Mouse (Mus musculus) liver, embryonic 13.5 days (tissue): ENCODE results near the gene Drd5. TPM values are rescaled to one million over a fixed set of nuclear protein-coding genes. Genes with fewer than 3 reads are reported as not detected.

Source experiments
- ATAC-seq: fragments of 200-750 bp; cut with Nextera tagmentation; 2 replicates; pipeline ENCODE4 v1.8.0; 2017; ENCODE audit warnings: low read depth, mild to moderate bottlenecking, moderate number of reproducible peaks, moderate library complexity
- DNase-seq: peaks from one replicate; pipeline ENCODE4 v3.0.0; 2022
- H3K27ac ChIP-seq: fragments of 300-500 bp; sonication (generic); 2 replicates; pipeline ENCODE4 v1.5.1; 2015; ENCODE audit warnings: moderate library complexity, mild to moderate bottlenecking, inconsistent platforms
- H3K27me3 ChIP-seq: fragments of 300-500 bp; sonication (generic); 2 replicates; pipeline ENCODE4 v1.6.1; 2015; ENCODE audit warnings: mild to moderate bottlenecking, inconsistent platforms
- H3K36me3 ChIP-seq: fragments of 300-500 bp; sonication (generic); 2 replicates; pipeline ENCODE4 v1.6.1; 2015; ENCODE audit warnings: mild to moderate bottlenecking, inconsistent platforms
- H3K4me1 ChIP-seq: fragments of 300-500 bp; sonication (generic); replicated peaks from 2 replicates; pipeline ENCODE4 v1.6.1; 2015; ENCODE audit warnings: inconsistent platforms
- H3K4me2 ChIP-seq: fragments of 300-500 bp; sonication (generic); 2 replicates; pipeline ENCODE4 v1.6.1; 2015; ENCODE audit warnings: inconsistent platforms, mild to moderate bottlenecking, moderate library complexity
- H3K4me3 ChIP-seq: fragments of 300-500 bp; sonication (generic); replicated peaks from 2 replicates; pipeline ENCODE4 v1.5.1; 2015; ENCODE audit warnings: mild to moderate bottlenecking, inconsistent platforms
- H3K9ac ChIP-seq: fragments of 300-500 bp; sonication (generic); 2 replicates; pipeline ENCODE4 v1.6.1; 2015; ENCODE audit warnings: mild to moderate bottlenecking, inconsistent platforms
- H3K9me3 ChIP-seq: fragments of 300-500 bp; sonication (generic); replicated peaks from 2 replicates; pipeline ENCODE4 v1.6.1; 2016; ENCODE audit warnings: inconsistent platforms
- WGBS: fragments of 180-500 bp; shearing (Covaris S2); methylation state at CpG from one replicate; pipeline ENCODE4 v1.1.7; 2015; ENCODE audit not compliant: insufficient replicate concordance; 5-methylcytosine and 5-hydroxymethylcytosine counted together
- polyA plus RNA-seq: library from polyadenylated mRNA; unstranded; fragments of >200 nt; fragmentation: Nextera tagmentation; extraction: Ambion mirVana; gene quantifications from 2 replicates; pipeline ENCODE4 v1.2.1, GENCODE M21; 2015

Gene Drd5
- polyA plus RNA-seq, 1 experiment from 2014 or later = not detected

DNA sequence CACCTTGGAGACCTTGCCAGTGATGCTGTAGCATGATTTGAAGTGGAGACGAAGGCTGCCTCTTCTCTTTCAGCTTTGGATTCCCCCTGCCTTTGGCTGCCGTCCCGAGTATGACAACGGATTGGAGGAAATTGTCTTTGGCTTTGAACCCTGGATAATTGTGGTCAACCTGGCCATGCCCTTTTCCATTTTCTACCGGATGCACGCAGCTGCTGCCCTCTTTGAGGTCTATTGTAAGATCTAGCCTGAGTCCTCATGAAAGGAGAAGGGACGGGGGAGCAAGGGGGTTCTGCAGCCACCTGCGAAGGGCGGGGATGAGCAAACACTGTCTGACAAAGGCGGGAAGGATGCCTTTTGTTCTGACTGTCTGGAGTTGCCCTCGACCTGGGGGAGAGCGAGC, 16.5 kb upstream of the Drd5 start:
- H3K4me1 ChIP-seq = no peaks in the 10 kb centered on the region
- no peak overlapping the region for H3K27ac ChIP-seq
- H3K36me3 ChIP-seq = no peaks in the 10 kb centered on the region
- no peak overlapping the region for H3K9ac ChIP-seq
- 42% methylated on average over 12 of the region's 12 CpGs for WGBS
- no peak for ATAC-seq
- no peak overlapping the region for H3K4me2 ChIP-seq
- no peaks in the 10 kb centered on the region for H3K9me3 ChIP-seq
- H3K27me3 ChIP-seq = no peaks in the 10 kb centered on the region
- H3K4me3 ChIP-seq = no peak overlapping the region
- no peak for DNase-seq

DNA sequence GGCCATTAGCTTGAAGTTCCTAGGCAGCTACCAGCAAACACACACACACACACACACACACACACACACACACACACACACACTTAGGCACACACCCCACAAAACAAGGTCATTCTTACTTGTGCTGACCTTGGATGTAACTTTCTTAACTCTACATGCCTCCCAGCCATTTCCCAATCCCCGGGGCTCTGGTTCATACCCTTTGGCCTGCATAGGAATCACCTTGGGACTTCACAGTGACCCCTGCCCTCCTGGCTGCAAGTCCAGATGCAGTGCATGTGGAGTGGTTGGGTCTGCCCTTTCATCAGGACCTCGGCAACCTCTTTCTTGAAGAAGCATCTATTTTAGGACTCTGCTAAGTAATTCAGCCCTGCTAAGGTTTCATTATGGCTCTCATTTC, 13.9 kb upstream of the Drd5 start:
- no peak overlapping the region for H3K4me2 ChIP-seq
- no peak overlapping the region for H3K27ac ChIP-seq
- no peak overlapping the region for H3K4me3 ChIP-seq
- no peaks in the 10 kb centered on the region for H3K4me1 ChIP-seq
- H3K36me3 ChIP-seq = no peaks in the 10 kb centered on the region
- no peaks in the 10 kb centered on the region for H3K27me3 ChIP-seq
- H3K9ac ChIP-seq = no peak overlapping the region
- ATAC-seq (no peak), DNase-seq (no peak)
- 56% methylated on average over 2 of the region's 2 CpGs for WGBS
- no peaks in the 10 kb centered on the region for H3K9me3 ChIP-seq

- Histone ChIP-seq H3K9ac (no peak overlapping the region), H3K36me3 (no peaks in the 10 kb centered on the region), H3K4me1 (no peaks in the 10 kb centered on the region), H3K27ac (no peak overlapping the region), H3K4me3 (peak overlapping the region; percentile 34), H3K4me2 (peak overlapping the region; percentile 62), H3K9me3 (no peaks in the 10 kb centered on the region), H3K27me3 (no peaks in the 10 kb centered on the region)
- ATAC-seq = peak; percentile 66; the same call in 1 of the 2 replicates
- peak; percentile 70 for DNase-seq
- WGBS = 10% methylated on average over 26 of the region's 26 CpGs
Measured at GRCm38 (mm10) chr5:38307255-38308101, 11.7 kb upstream of the Drd5 start.

GRCm38 (mm10) chr5:38308873-38309272, 10.3 kb upstream of the Drd5 start:
- Histone ChIP-seq H3K9ac (no peak overlapping the region), H3K27me3 (no peaks in the 10 kb centered on the region), H3K9me3 (no peaks in the 10 kb centered on the region), H3K4me3 (no peak overlapping the region), H3K36me3 (no peaks in the 10 kb centered on the region), H3K4me1 (no peaks in the 10 kb centered on the region), H3K27ac (no peak overlapping the region), H3K4me2 (no peak overlapping the region)
- peak; percentile 39 for DNase-seq
- ATAC-seq = peak; percentile 57
- WGBS = 38% methylated on average over 5 of the region's 5 CpGs

DNA sequence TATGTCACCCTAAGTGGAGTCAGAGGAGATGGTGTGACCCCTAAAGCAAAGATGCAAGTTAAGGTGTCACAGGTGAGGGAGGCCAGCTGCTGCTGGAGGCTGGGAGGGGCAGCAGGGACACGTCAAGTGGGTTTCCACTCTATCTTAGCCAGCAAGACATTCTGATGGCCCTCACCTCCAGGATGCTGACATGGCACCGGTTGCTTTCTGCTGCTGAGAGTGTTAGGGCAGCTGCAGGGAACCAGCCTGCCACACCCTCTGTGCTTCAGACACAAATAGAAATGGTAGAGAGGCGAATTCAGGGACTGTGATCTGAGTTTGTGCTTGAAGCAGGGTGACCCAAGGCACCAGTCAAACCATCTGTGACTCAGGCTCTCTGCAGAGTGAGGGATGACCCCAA, 9.4 kb upstream of the Drd5 start:
- Histone ChIP-seq H3K27ac (no peak overlapping the region), H3K4me2 (no peak overlapping the region), H3K4me3 (no peak overlapping the region), H3K9ac (no peak overlapping the region), H3K27me3 (no peaks in the 10 kb centered on the region), H3K36me3 (no peaks in the 10 kb centered on the region), H3K4me1 (no peaks in the 10 kb centered on the region), H3K9me3 (no peaks in the 10 kb centered on the region)
- WGBS = 52% methylated on average over 3 of the region's 3 CpGs
- DNase-seq = no peak
- ATAC-seq = no peak

DNA sequence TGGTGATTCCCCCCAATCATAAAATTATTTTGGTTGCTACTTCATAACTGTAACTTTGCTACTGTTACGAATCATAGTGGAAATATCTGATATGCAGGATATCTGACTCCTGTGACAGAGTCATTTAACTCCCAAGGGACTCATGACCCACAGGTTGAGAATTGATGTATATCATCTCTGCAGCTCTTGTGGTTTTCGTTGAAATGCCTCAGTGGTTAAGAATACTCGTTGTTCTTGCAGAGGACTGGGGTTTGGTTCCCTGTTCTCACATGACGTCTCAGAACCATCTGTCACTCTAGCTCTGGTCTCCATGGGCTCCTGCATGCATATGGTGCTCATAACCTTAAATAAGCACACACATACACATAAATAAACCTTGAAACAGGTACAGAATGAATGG, 14.2 kb downstream of the Drd5 start:
- ATAC-seq (no peak), DNase-seq (no peak)
- Histone ChIP-seq H3K4me2 (no peak overlapping the region), H3K36me3 (no peaks in the 10 kb centered on the region), H3K27ac (no peak overlapping the region), H3K9me3 (no peaks in the 10 kb centered on the region), H3K9ac (no peak overlapping the region), H3K27me3 (no peaks in the 10 kb centered on the region), H3K4me3 (no peak overlapping the region), H3K4me1 (no peaks in the 10 kb centered on the region)
- 29% methylated on average over 4 of the region's 4 CpGs for whole genome bisulfite sequencing

GRCm38 (mm10) chr5:38334582-38334981, 15.4 kb downstream of the Drd5 start:
- Histone ChIP-seq H3K27me3 (no peaks in the 10 kb centered on the region), H3K27ac (no peak overlapping the region), H3K4me1 (no peaks in the 10 kb centered on the region), H3K4me2 (no peak overlapping the region), H3K36me3 (no peaks in the 10 kb centered on the region), H3K4me3 (no peak overlapping the region), H3K9ac (no peak overlapping the region), H3K9me3 (no peaks in the 10 kb centered on the region)
- no peak for DNase-seq
- no peak for ATAC-seq
- WGBS = 29% methylated on average over 1 of the region's 1 CpGs

- DNase-seq = no peak
- 53% methylated on average over 3 of the region's 3 CpGs for WGBS
- no peak overlapping the region for H3K4me2 ChIP-seq
- ATAC-seq = no peak
- no peaks in the 10 kb centered on the region for H3K27me3 ChIP-seq
- no peak overlapping the region for H3K4me3 ChIP-seq
- no peaks in the 10 kb centered on the region for H3K9me3 ChIP-seq
- H3K9ac ChIP-seq = no peak overlapping the region
- no peaks in the 10 kb centered on the region for H3K4me1 ChIP-seq
- no peak overlapping the region for H3K27ac ChIP-seq
- no peaks in the 10 kb centered on the region for H3K36me3 ChIP-seq
Measured at GRCm38 (mm10) chr5:38343101-38343500, 23.9 kb downstream of the Drd5 start.

GRCm38 (mm10) chr5:38346646-38347432, 27.7 kb downstream of the Drd5 start:
- H3K4me2 ChIP-seq = no peak overlapping the region

GRCm38 (mm10) chr5:38350351-38350929, 31.3 kb downstream of the Drd5 start:
- Histone ChIP-seq H3K4me3 (no peak overlapping the region), H3K27me3 (no peaks in the 10 kb centered on the region), H3K27ac (no peak overlapping the region), H3K36me3 (no peaks in the 10 kb centered on the region), H3K9ac (no peak overlapping the region), H3K4me2 (no peak overlapping the region), H3K9me3 (no peaks in the 10 kb centered on the region), H3K4me1 (no peaks in the 10 kb centered on the region)
- DNase-seq = no peak
- WGBS = 52% methylated on average over 5 of the region's 5 CpGs
- ATAC-seq = no peak

More at GRCm38 (mm10) chr5:38346646-38347432, 27.7 kb downstream of the Drd5 start:
- no peaks in the 10 kb centered on the region for H3K4me1 ChIP-seq
- H3K27me3 ChIP-seq = no peaks in the 10 kb centered on the region
- DNase-seq (no peak), ATAC-seq (no peak)
- no peak overlapping the region for H3K9ac ChIP-seq
- no peak overlapping the region for H3K27ac ChIP-seq
- H3K9me3 ChIP-seq = no peaks in the 10 kb centered on the region
- H3K36me3 ChIP-seq = no peaks in the 10 kb centered on the region
- WGBS = 29% methylated on average over 10 of the region's 10 CpGs
- H3K4me3 ChIP-seq = no peak overlapping the region

DNA sequence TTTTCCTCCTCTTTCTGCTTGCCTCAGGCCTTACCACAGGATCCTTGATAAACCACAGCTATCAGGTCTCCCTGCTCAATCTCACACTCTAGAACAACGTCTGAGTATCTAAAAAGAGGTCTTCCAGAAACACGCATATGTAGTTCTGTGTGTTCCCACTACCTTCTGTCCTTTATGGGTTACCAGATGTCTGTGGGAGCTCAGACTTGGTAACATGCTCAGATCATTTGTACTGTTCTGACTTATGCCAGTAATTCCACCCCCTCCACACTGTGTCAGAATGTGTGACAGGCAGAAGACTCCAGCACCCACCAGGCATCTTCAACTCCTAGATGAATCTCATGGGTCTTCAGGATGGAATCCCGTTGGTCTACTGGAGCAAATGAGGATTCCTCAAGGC, 37.8 kb downstream of the Drd5 start:
- H3K9ac ChIP-seq = no peak overlapping the region
- no peak overlapping the region for H3K4me2 ChIP-seq
- no peaks in the 10 kb centered on the region for H3K9me3 ChIP-seq
- no peaks in the 10 kb centered on the region for H3K36me3 ChIP-seq
- no peaks in the 10 kb centered on the region for H3K4me1 ChIP-seq
- 50% methylated on average over 3 of the region's 3 CpGs for WGBS
- no peak overlapping the region for H3K4me3 ChIP-seq
- DNase-seq = no peak
- no peaks in the 10 kb centered on the region for H3K27me3 ChIP-seq
- no peak for ATAC-seq
- no peak overlapping the region for H3K27ac ChIP-seq
